ENCODE assay signal across 21 mouse cellular contexts in genomic region chr17:42291793-42292192, GRCm38 (mm10). TPM values are rescaled to one million over a fixed set of nuclear protein-coding genes. Genes with fewer than 3 reads are reported as not detected.
"Had no signal": no experiment of that assay in that cellular context is flagged by ENCODE, and none has a peak within 500 bp of the region (broad histone marks: within the 10 kb centered on the region; RNA-seq: fewer than 3 reads in every experiment).

No protein-coding gene starts in this region.

- H3K27ac ChIP-seq: midbrain, embryonic 10.5 days; midbrain, embryonic 12.5 days; neural tube, embryonic 13.5 days; stomach, embryonic 15.5 days; stomach, postnatal 0 days had no signal

- H3K9ac ChIP-seq: liver, postnatal 0 days; lung, embryonic 14.5 days; midbrain, embryonic 12.5 days; neural tube, embryonic 13.5 days; stomach, embryonic 15.5 days had no signal

- H3K4me1 ChIP-seq: midbrain, embryonic 10.5 days; midbrain, embryonic 12.5 days; neural tube, embryonic 13.5 days; stomach, embryonic 15.5 days had no signal

- H3K9me3 ChIP-seq: midbrain, embryonic 10.5 days; midbrain, embryonic 12.5 days; neural tube, embryonic 13.5 days; stomach, embryonic 15.5 days had no signal

- ATAC-seq: liver, postnatal 0 days; midbrain, embryonic 16.5 days had no signal

- H3K4me2 ChIP-seq: lung, embryonic 14.5 days; midbrain, embryonic 12.5 days; neural tube, embryonic 13.5 days; stomach, embryonic 15.5 days had no signal

- DNase-seq: liver, postnatal 0 days; lung, embryonic 14.5 days; lung, postnatal 10 days; lung, postnatal 4 days; midbrain, embryonic 14.5 days; right cerebral cortex, postnatal 14 days; thymus, adult 2 months; thymus, postnatal 14 days; thymus, postnatal 36 days had no signal

- H3K27me3 ChIP-seq: midbrain, embryonic 12.5 days; neural tube, embryonic 13.5 days; stomach, embryonic 15.5 days had no signal

- H3K4me3 ChIP-seq: midbrain, embryonic 10.5 days; midbrain, embryonic 12.5 days; myocyte; neural tube, embryonic 13.5 days; stomach, embryonic 15.5 days had no signal

- H3K36me3 ChIP-seq: midbrain, embryonic 10.5 days; midbrain, embryonic 12.5 days; neural tube, embryonic 13.5 days; stomach, embryonic 15.5 days had no signal

RNA-seq across cellular contexts. Expression of gene Ptchd4, which starts 24.0 kb away (rescaled TPM):
- total RNA-seq: megakaryocyte, adult 5-6 weeks; megakaryocyte-erythroid progenitor cell, adult 5-6 weeks; neutrophil, adult 5-6 weeks had no signal
- polyA plus RNA-seq: liver, postnatal 0 days; myocyte; spleen, adult 2 months; testis, adult 2 months; thymus, adult 2 months had no signal
